19 mouse cellular contexts compared by ENCODE assay signal in the genomic region with DNA sequence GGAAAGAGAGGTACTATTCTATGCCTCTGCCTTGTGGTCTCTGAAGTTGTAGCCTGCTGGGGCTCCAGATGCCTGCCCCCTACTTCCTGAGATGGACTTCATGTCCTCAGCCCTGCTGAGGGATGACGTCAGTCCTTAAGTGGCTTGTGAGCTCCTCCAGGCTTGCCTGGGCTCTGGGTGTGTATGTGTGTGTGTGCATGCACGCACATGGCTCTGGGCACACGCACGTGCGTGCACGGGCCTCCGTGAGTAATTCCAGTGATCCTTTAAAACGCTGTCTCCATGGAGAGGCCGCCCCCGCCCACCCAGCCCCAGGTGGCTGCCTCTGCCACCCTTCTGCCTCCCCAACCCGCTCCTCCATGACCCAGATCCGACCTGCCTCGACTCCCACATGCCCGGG.
"Had no signal": no experiment of that assay in that cellular context is flagged by ENCODE, and none has a peak within 500 bp of the region (broad histone marks: within the 10 kb centered on the region; RNA-seq: fewer than 3 reads in every experiment).

No protein-coding gene starts in this region.

- H3K4me1 ChIP-seq: intestine, embryonic 15.5 days; lung, embryonic 15.5 days; stomach, embryonic 15.5 days had no signal

- ATAC-seq: intestine, embryonic 15.5 days; liver, postnatal 0 days had no signal

- DNase-seq: kidney, adult 11 months; kidney, adult 8-10 months; kidney, postnatal 10 days; kidney, postnatal 36 days; liver, postnatal 0 days; lung, postnatal 10 days; lung, postnatal 4 days; midbrain, embryonic 14.5 days; spleen, adult 18-20 months; thymus, postnatal 25 days had no signal

- H3K27ac ChIP-seq: intestine, embryonic 15.5 days; kidney, embryonic 15.5 days; limb, embryonic 12.5 days; limb, embryonic 15.5 days; liver, embryonic 14.5 days; lung, embryonic 15.5 days; stomach, embryonic 15.5 days had no signal

- H3K4me3 ChIP-seq: intestine, embryonic 15.5 days; kidney, embryonic 15.5 days; limb, embryonic 12.5 days; limb, embryonic 15.5 days; lung, embryonic 15.5 days; stomach, embryonic 15.5 days had no signal

- H3K27me3 ChIP-seq: intestine, embryonic 15.5 days; lung, embryonic 15.5 days; stomach, embryonic 15.5 days had no signal

- H3K36me3 ChIP-seq: intestine, embryonic 15.5 days; kidney, embryonic 15.5 days; limb, embryonic 12.5 days; limb, embryonic 15.5 days; lung, embryonic 15.5 days; stomach, embryonic 15.5 days had no signal

- H3K9me3 ChIP-seq: intestine, embryonic 15.5 days; kidney, embryonic 15.5 days; limb, embryonic 12.5 days; limb, embryonic 15.5 days; lung, embryonic 15.5 days; stomach, embryonic 15.5 days had no signal

- H3K4me2 ChIP-seq: intestine, embryonic 15.5 days; kidney, embryonic 15.5 days; limb, embryonic 12.5 days; limb, embryonic 15.5 days; liver, embryonic 11.5 days; lung, embryonic 15.5 days; midbrain, embryonic 11.5 days; stomach, embryonic 15.5 days had no signal

- H3K9ac ChIP-seq: intestine, embryonic 15.5 days; kidney, embryonic 15.5 days; limb, embryonic 12.5 days; limb, embryonic 15.5 days; liver, embryonic 14.5 days; liver, postnatal 0 days; lung, embryonic 15.5 days; stomach, embryonic 15.5 days had no signal
